Mouse (Mus musculus) Muller cell, postnatal 12 days (primary cell): Measurements from ENCODE around the gene Gm9821.

Source experiments
- DNase-seq: peaks from one replicate; pipeline ENCODE4 v3.0.0-alpha.2; 2015; ENCODE audit errors: inconsistent ontology term

The Gm9821 gene

DNA sequence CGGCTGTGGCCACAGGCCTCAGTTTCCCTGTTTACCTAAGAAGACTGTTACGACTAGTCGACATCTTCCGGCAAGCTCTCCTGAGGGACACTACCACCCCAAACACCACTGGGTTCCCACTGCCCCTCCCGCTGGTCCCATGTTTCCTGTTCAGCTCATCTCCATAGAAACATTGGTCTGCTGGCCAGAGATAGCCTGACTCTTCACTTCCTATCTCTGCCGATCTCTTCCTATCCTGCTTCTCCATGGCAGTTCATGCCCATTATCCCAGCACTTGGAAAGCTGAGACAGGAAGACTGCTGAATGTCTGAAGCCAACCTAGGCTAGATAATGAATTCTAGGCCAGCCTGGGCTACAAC is 2.6 kb downstream of the Gm9821 start:
- no peak for DNase-seq

GRCm38 (mm10) chr2:91948792-91949241 is 3.3 kb downstream of the Gm9821 start:
- DNase-seq, result no peak

DNA sequence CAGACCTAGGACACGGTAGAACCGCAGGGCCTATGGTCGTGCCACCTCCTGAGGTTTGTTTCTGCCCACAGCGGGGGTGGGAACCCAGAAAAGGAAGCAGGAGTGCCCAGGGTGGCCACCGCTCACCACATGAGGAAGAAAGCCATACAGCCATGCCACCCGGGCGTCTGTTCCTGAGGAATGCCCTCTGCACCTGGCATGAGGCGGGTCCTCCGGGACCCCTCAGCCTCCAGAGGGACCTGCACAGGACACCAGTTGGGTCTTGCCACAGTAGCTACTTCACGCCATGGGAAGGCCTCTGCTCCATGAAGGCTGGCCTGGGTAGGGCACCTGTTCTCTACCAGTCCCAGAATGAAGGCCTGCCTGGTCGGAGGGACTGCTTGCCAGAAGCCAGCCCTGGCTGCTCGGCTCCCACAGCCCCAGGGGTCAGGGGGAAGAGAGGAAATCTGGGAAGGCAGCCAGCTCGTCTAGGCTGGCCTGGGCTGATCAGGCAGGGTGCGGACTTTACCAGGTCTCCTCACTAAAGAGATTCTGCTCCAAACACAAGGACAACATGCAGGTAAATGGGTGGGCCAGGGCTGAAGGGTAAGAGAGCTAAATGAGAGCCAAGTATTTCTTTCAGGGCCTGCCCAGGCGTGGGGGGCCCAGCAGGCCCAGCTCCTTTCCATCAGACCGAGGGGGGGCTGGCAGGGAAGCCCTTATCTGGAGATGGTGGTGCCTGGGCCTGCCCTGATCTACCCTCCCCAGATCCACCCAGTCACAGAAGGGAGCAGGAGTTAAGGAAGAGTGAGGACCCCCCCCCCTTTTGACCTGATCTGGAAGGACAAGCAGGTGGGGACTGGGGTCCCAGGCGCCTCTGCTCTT is 4.1 kb downstream of the Gm9821 start:
- DNase-seq, result peak; percentile 80

- peak; percentile 91 for DNase-seq
Observed at GRCm38 (mm10) chr2:91950275-91951085, 5.0 kb downstream of the Gm9821 start.

DNA sequence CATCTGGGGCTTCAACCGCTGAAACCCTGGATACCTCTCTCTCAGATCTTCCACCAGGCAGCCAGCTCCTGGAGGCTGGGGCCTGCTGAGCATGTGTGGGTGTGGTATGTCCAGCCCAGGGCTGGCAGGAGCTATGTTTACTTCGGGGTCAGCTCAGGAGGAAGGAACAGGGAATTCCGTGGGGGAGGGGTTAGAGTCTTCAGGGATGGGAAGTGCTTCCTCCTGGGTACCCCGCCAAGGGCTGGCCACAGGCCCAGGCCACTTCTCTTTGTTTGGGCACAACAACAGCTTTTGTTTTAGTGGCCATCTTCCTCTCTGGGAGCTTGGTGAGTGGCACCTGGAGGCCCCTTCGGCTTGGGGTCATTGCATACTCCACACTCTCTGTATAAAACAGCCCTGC is 8.3 kb downstream of the Gm9821 start:
- DNase-seq, result peak; percentile 69

DNA sequence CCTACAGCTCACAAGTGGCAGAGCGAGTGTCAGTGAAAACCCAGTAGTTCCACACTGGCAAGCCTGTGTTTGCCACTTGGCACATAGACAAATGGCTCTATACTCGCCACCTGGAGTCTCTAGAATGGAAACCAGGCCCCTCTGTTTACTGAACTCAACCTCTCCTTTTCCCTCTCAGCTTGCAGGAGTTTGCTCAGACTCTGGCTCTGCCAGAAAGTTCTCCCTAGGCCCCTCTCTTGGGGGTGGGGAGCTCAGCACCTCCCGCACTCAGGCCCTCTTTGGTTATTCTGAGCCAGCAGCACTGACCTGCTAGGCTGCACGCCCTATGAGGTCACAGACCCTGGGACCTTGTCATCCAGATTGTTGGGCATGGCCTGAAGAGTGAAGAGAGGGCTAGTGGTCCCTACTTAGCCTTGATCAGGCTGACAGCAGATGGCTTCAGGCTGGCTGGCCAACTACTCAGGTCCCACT is 9.7 kb downstream of the Gm9821 start:
- DNase-seq, result no peak

GRCm38 (mm10) chr2:91955875-91956274 is 10.4 kb downstream of the Gm9821 start:
- no peak for DNase-seq

DNA sequence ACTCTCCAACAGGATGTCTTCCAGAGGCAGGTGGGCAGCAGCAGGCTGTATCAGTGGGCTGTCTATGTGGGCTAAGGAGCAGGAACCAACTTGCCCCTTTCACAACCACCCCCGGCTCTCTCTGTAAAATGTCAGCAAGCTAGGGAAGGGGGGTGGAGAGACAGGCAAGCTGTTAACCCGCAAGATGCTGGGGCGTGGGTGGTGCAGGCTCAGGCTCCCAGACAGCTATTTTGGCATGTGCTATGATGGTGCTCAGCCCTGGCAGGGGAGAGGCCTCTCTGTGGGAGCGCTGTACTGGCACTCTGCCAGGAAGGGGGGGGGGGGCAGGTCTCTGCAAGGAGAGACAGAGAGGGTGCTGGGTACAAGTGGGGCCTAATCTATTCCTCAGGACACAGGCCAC is 11.6 kb downstream of the Gm9821 start:
- DNase-seq, result peak; percentile 70

DNA sequence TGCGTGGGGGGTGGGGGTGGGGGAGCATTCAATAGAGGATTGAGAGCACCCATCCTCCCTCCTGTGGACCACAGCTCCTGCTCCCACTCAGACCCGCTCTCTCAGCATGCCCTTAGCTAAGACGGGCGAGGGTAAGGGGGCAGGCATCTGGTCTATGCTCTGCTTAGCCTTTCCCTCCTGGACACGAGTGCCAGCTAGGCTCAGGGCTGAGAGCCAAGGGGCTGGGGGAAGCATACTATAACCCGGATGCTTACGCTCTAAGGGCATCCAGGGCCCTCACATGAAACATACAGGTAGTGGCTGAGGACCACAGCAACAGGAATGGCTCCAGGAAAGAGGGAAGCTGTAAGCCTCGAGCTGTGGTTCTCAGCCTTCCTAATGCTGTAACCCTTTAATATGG is 12.5 kb downstream of the Gm9821 start:
- DNase-seq, result no peak

- DNase-seq, result peak; percentile 53
Observed at GRCm38 (mm10) chr2:91958701-91959457, 13.4 kb downstream of the Gm9821 start.

DNA sequence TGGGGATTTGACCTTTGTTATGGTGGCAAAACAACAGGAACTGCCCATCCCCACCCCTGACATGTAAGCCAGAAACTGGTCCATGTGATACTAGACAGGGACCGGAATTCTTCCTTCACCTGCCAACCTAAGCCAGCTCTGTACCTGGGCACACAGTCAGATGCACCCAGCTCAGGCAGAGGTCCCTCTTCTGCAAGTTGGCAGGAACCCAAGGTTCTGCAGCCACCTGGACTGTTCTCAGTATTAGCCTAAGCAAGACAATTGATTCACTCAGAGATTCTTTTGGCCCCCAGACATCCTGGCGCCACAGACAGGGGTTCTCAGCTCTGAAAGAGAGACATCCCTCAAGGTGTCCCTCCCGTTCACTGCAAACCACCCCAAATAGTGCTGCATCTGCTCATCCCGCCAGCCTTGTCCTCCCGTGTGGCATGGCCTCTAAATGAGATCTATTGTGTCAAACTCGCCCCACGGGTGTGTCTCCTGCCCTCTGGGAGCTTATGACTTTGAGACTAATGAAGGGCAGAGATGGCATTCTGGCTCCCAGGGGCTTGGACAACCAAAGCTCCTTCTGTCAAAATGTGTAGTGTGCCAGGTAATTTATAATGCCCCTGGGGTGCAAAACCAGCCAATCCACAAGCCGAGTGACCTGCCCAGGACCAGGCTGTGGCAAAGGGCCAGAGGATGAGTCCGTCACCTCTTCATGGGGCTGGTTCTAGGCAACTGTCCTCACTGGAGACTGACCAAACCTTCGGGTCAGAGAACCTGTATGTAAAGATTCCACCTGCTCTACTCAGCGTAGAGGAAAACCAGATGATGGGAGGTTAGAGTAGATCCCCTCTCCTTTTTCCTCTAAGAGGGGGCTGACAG is 14.3 kb downstream of the Gm9821 start:
- no peak for DNase-seq

GRCm38 (mm10) chr2:91960459-91960858 is 15.0 kb downstream of the Gm9821 start:
- no peak for DNase-seq

GRCm38 (mm10) chr2:91961901-91962761 is 16.6 kb downstream of the Gm9821 start:
- DNase-seq, result no peak

GRCm38 (mm10) chr2:91962864-91963401 is 17.4 kb downstream of the Gm9821 start:
- no peak for DNase-seq

DNA sequence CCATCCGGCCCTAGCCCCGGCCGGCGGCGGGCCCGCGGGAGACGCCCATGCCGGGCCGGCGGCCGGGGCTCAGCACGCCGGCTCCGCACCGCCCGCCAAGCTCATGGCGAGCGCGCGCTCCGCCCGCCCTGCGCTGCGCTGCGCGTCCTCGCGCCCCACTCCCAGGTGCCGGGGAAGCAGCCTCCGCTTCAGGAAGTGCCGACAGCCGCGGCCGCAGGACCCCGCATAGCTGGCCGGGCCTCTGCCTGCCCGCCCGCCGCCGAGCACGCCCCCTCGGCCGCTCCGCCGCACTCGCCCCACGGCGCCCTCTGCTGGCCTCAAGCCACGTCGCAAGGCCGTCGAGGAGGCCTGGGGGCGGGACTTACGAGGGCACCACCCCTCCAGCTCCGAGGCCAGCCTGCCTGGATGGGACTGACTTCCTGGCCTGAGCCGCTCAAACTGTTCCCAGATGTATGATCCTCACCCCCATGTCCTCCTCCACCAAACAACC is 18.0 kb downstream of the Gm9821 start:
- peak; percentile 94 for DNase-seq

DNA sequence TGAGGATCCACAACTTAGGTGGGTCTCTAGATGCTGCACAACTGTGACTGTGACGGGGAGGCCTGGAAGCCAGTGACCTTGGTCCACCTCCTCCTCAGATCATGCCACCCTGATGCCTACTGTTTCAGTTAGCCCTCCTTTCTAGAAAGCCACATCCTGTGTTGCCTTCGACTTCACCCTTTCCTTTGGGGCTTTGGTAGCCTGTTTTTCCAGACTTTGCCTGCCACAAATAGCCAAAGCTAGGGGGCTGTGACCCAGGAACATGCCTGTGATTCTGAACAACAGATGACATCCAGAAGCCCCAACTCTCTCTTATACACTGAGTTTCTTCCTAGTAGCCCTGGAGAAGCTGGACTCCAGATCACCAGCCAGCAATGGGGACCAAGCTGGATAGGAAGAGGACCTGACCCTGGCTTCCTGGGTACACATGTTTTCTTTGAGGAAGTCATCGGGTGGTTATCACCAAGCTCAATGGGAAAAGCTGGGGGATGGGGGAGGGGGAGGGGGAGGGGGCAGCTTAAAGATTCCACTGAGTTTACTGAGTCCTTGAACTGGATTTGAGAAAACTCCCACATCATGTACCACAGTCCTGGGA is 19.2 kb downstream of the Gm9821 start:
- DNase-seq, result no peak

DNA sequence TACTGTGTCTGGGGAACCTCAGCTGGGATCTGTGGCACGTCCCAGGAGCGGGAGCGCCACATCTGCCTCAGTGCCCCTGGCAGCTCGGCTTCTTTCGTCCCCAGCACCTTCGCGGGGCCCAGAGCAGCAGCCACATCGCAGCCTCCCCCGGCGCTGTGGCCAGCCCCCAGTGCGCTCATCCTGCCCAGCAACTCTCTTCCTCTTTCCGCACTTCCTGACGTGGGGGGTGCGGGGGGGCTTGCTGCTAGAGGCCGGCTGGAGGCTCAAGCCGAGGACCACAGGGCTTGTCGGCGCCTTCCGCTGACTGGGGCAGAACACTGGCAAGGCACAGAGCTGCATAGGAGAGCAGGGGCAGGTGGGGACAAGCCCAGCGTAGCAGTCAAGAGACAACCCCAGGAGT is 19.9 kb downstream of the Gm9821 start:
- no peak for DNase-seq

GRCm38 (mm10) chr2:91966367-91966766 is 20.9 kb downstream of the Gm9821 start:
- DNase-seq, result no peak

- DNase-seq, result no peak
Observed at GRCm38 (mm10) chr2:91967962-91968361, 22.5 kb downstream of the Gm9821 start.
